Mouse (Mus musculus): ENCODE measurements at regions not wholly inside any gene's neighbourhood (a gene's known extent, or its start where the extent isn't known, plus 50 kb on each side); places are given as distances from the start of the nearest gene placed in this dataset.

GRCm38 (mm10) chr1:177557432-177557831 lies 115.3 kb downstream of the Zbtb18 start:
- TF ChIP-seq POLR2A (IDR thresholded peaks at IDR 0.05; ENCODE audit: borderline replicate concordance, control insufficient read depth, low read depth, low read length) (no peak), CTCF (IDR thresholded peaks at IDR 0.05; ENCODE audit: control insufficient read depth, insufficient read depth, low read length) (no peak)
- Histone ChIP-seq H3K27ac (ENCODE audit: control insufficient read depth, insufficient read depth, low read depth, low read length, poor library complexity) (no peak overlapping the region), H3K4me1 (ENCODE audit: control insufficient read depth, insufficient read depth, low read length) (peaks cover 1% of the 10 kb centered on the region; the same call in 1 of the 2 replicates), H3K4me3 (replicated peaks; ENCODE audit: control insufficient read depth, low read depth, low read length) (no peak overlapping the region)
- 70% methylated on average over 6 of the region's 6 CpGs for WGBS

GRCm38 (mm10) chr1:177557856-177558255 lies 115.7 kb downstream of the Zbtb18 start:
- 76% methylated on average over 4 of the region's 4 CpGs for WGBS
- H3K4me1 ChIP-seq (ENCODE audit: control insufficient read depth, insufficient read depth, low read length), result peaks cover 1% of the 10 kb centered on the region; the same call in 1 of the 2 replicates

GRCm38 (mm10) chr1:177561716-177562588 lies 119.8 kb downstream of the Zbtb18 start:
- 88% methylated on average over 17 of the region's 17 CpGs for WGBS
- Histone ChIP-seq H3K4me1 (ENCODE audit: control insufficient read depth, insufficient read depth, low read length) (no peaks in the 10 kb centered on the region), H3K27ac (ENCODE audit: control insufficient read depth, insufficient read depth, low read depth, low read length, poor library complexity) (no peak overlapping the region), H3K4me3 (replicated peaks; ENCODE audit: control insufficient read depth, low read depth, low read length) (no peak overlapping the region)
- TF ChIP-seq CTCF (IDR thresholded peaks at IDR 0.05; ENCODE audit: control insufficient read depth, insufficient read depth, low read length) (no peak), POLR2A (IDR thresholded peaks at IDR 0.05; ENCODE audit: borderline replicate concordance, control insufficient read depth, low read depth, low read length) (no peak)

More at GRCm38 (mm10) chr1:177557856-177558255, 115.7 kb downstream of the Zbtb18 start:
- TF ChIP-seq CTCF (IDR thresholded peaks at IDR 0.05; ENCODE audit: control insufficient read depth, insufficient read depth, low read length), result no peak
- no peak for TF ChIP-seq POLR2A (IDR thresholded peaks at IDR 0.05; ENCODE audit: borderline replicate concordance, control insufficient read depth, low read depth, low read length)
- no peak overlapping the region for H3K27ac ChIP-seq (ENCODE audit: control insufficient read depth, insufficient read depth, low read depth, low read length, poor library complexity)
- H3K4me3 ChIP-seq (replicated peaks; ENCODE audit: control insufficient read depth, low read depth, low read length), result no peak overlapping the region

- TF ChIP-seq CTCF (IDR thresholded peaks at IDR 0.05; ENCODE audit: control insufficient read depth, insufficient read depth, low read length) (no peak), POLR2A (IDR thresholded peaks at IDR 0.05; ENCODE audit: borderline replicate concordance, control insufficient read depth, low read depth, low read length) (no peak)
- Histone ChIP-seq H3K4me1 (ENCODE audit: control insufficient read depth, insufficient read depth, low read length) (no peaks in the 10 kb centered on the region), H3K4me3 (replicated peaks; ENCODE audit: control insufficient read depth, low read depth, low read length) (no peak overlapping the region), H3K27ac (ENCODE audit: control insufficient read depth, insufficient read depth, low read depth, low read length, poor library complexity) (no peak overlapping the region)
- WGBS, result 82% methylated on average over 5 of the region's 5 CpGs
Measured at GRCm38 (mm10) chr1:177562589-177562912, 120.4 kb downstream of the Zbtb18 start.

GRCm38 (mm10) chr1:177565678-177566077 lies 123.5 kb downstream of the Zbtb18 start:
- TF ChIP-seq POLR2A (IDR thresholded peaks at IDR 0.05; ENCODE audit: borderline replicate concordance, control insufficient read depth, low read depth, low read length), result no peak
- TF ChIP-seq CTCF (IDR thresholded peaks at IDR 0.05; ENCODE audit: control insufficient read depth, insufficient read depth, low read length), result no peak
- WGBS, result 75% methylated on average over 3 of the region's 3 CpGs
- H3K4me1 ChIP-seq (ENCODE audit: control insufficient read depth, insufficient read depth, low read length), result no peaks in the 10 kb centered on the region
- no peak overlapping the region for H3K4me3 ChIP-seq (replicated peaks; ENCODE audit: control insufficient read depth, low read depth, low read length)
- H3K27ac ChIP-seq (ENCODE audit: control insufficient read depth, insufficient read depth, low read depth, low read length, poor library complexity), result no peak overlapping the region

- 57% methylated on average over 9 of the region's 9 CpGs for WGBS
- TF ChIP-seq CTCF (IDR thresholded peaks at IDR 0.05; ENCODE audit: control insufficient read depth, insufficient read depth, low read length), result no peak
- no peak for TF ChIP-seq POLR2A (IDR thresholded peaks at IDR 0.05; ENCODE audit: borderline replicate concordance, control insufficient read depth, low read depth, low read length)
- H3K4me3 ChIP-seq (replicated peaks; ENCODE audit: control insufficient read depth, low read depth, low read length), result no peak overlapping the region
- no peak overlapping the region for H3K27ac ChIP-seq (ENCODE audit: control insufficient read depth, insufficient read depth, low read depth, low read length, poor library complexity)
- no peaks in the 10 kb centered on the region for H3K4me1 ChIP-seq (ENCODE audit: control insufficient read depth, insufficient read depth, low read length)
Measured at GRCm38 (mm10) chr1:177568056-177568816, 126.1 kb downstream of the Zbtb18 start.

GRCm38 (mm10) chr1:177569572-177569971 lies 127.4 kb downstream of the Zbtb18 start:
- H3K4me1 ChIP-seq (ENCODE audit: control insufficient read depth, insufficient read depth, low read length), result no peaks in the 10 kb centered on the region; the same call in 1 of the 2 replicates
- WGBS, result 42% methylated on average over 6 of the region's 6 CpGs
- no peak overlapping the region for H3K27ac ChIP-seq (ENCODE audit: control insufficient read depth, insufficient read depth, low read depth, low read length, poor library complexity)
- TF ChIP-seq CTCF (IDR thresholded peaks at IDR 0.05; ENCODE audit: control insufficient read depth, insufficient read depth, low read length) (no peak), POLR2A (IDR thresholded peaks at IDR 0.05; ENCODE audit: borderline replicate concordance, control insufficient read depth, low read depth, low read length) (no peak)
- H3K4me3 ChIP-seq (replicated peaks; ENCODE audit: control insufficient read depth, low read depth, low read length), result no peak overlapping the region

GRCm38 (mm10) chr1:177573017-177573725 lies 131.0 kb downstream of the Zbtb18 start:
- H3K4me1 ChIP-seq (ENCODE audit: control insufficient read depth, insufficient read depth, low read length), result no peaks in the 10 kb centered on the region; the same call in 1 of the 2 replicates
- TF ChIP-seq CTCF (IDR thresholded peaks at IDR 0.05; ENCODE audit: control insufficient read depth, insufficient read depth, low read length) (no peak), POLR2A (IDR thresholded peaks at IDR 0.05; ENCODE audit: borderline replicate concordance, control insufficient read depth, low read depth, low read length) (no peak)
- WGBS, result 86% methylated on average over 17 of the region's 17 CpGs
- no peak overlapping the region for H3K4me3 ChIP-seq (replicated peaks; ENCODE audit: control insufficient read depth, low read depth, low read length)
- no peak overlapping the region for H3K27ac ChIP-seq (ENCODE audit: control insufficient read depth, insufficient read depth, low read depth, low read length, poor library complexity)
